Mouse (Mus musculus): ENCODE results near the gene Foxk1.
A peak's percentile ranks its signal among the peaks of the same experiment; 100 is the strongest.

The Foxk1 gene

GRCm38 (mm10) chr5:142400981-142401640 is at the start of gene Foxk1:
Foxk1 (plus strand) TSS chr5:142401497.
- DNase-seq = peak; percentile 99 to 100

- no peak for DNase-seq
These were observed 48.9 kb upstream of the Foxk1 start for GRCm38 (mm10) chr5:142352336-142352892.

- no peak for DNase-seq
These were observed 46.2 kb upstream of the Foxk1 start for GRCm38 (mm10) chr5:142355144-142355543.

- DNase-seq = no peak
These were observed 40.1 kb upstream of the Foxk1 start for GRCm38 (mm10) chr5:142361166-142361565.

- DNase-seq = peak; percentile 89 to 95
These were observed 38.4 kb upstream of the Foxk1 start for GRCm38 (mm10) chr5:142362894-142363293.

GRCm38 (mm10) chr5:142364095-142364494 is 37.2 kb upstream of the Foxk1 start:
- no peak for DNase-seq

GRCm38 (mm10) chr5:142367085-142368081 is 33.9 kb upstream of the Foxk1 start:
- DNase-seq = peak; percentile 100

GRCm38 (mm10) chr5:142368122-142368521 is 33.2 kb upstream of the Foxk1 start:
- DNase-seq = no peak

GRCm38 (mm10) chr5:142370406-142371171 is 30.7 kb upstream of the Foxk1 start:
- no peak for DNase-seq

- DNase-seq = no peak
These were observed 29.8 kb upstream of the Foxk1 start for GRCm38 (mm10) chr5:142371172-142372155.

GRCm38 (mm10) chr5:142372207-142372606 is 29.1 kb upstream of the Foxk1 start:
- no peak for DNase-seq

- no peak for DNase-seq
These were observed 27.0 kb upstream of the Foxk1 start for GRCm38 (mm10) chr5:142374343-142374742.

GRCm38 (mm10) chr5:142375641-142376040 is 25.7 kb upstream of the Foxk1 start:
- DNase-seq = no peak

GRCm38 (mm10) chr5:142376071-142376470 is 25.2 kb upstream of the Foxk1 start:
- DNase-seq = no peak

- DNase-seq = no peak
These were observed 23.2 kb upstream of the Foxk1 start for GRCm38 (mm10) chr5:142378068-142378467.

- no peak for DNase-seq
These were observed 20.8 kb upstream of the Foxk1 start for GRCm38 (mm10) chr5:142380491-142380890.

- no peak for DNase-seq
These were observed 16.2 kb upstream of the Foxk1 start for GRCm38 (mm10) chr5:142384911-142385660.

- DNase-seq = no peak
These were observed 15.0 kb upstream of the Foxk1 start for GRCm38 (mm10) chr5:142386329-142386728.

GRCm38 (mm10) chr5:142386784-142387680 is 14.3 kb upstream of the Foxk1 start:
- DNase-seq = peak; percentile 60 to 67

GRCm38 (mm10) chr5:142387716-142388115 is 13.6 kb upstream of the Foxk1 start:
- DNase-seq = no peak

Measured in cerebellum, postnatal 14 days (tissue).